Mouse (Mus musculus) kidney, adult 2 months (tissue): ENCODE measurements around the gene Mapkapk5. TPM values are rescaled to one million over a fixed set of nuclear protein-coding genes. Genes with fewer than 3 reads are reported as not detected.

Experiments
- DNase-seq: peaks from one replicate; pipeline ENCODE4 v3.0.0; 2021
- H3K27ac ChIP-seq: fragments of 200-500 bp; 2 replicates; pipeline ENCODE4 v1.5.1; 2012; ENCODE audit warnings: low read depth, low read length, control low read depth, inconsistent platforms; ENCODE audit not compliant: insufficient read depth
- H3K27me3 ChIP-seq: fragments of 200-500 bp; replicated peaks from 2 replicates; pipeline ENCODE4 v1.6.1; 2012; ENCODE audit warnings: mild to moderate bottlenecking, moderate library complexity, low read length, inconsistent platforms; ENCODE audit not compliant: control insufficient read depth, insufficient read depth
- H3K36me3 ChIP-seq: fragments of 200-500 bp; 2 replicates; pipeline ENCODE4 v1.6.1; 2012; ENCODE audit warnings: mild to moderate bottlenecking, moderate library complexity, low read length, inconsistent platforms; ENCODE audit not compliant: control insufficient read depth, insufficient read depth
- H3K4me1 ChIP-seq: fragments of 200-500 bp; 2 replicates; pipeline ENCODE4 v1.6.1; 2011; ENCODE audit warnings: low read length; ENCODE audit not compliant: control insufficient read depth, insufficient read depth
- H3K4me3 ChIP-seq: fragments of 200-500 bp; 2 replicates; pipeline ENCODE4 v1.5.1; 2011; ENCODE audit warnings: mild to moderate bottlenecking, low read depth, low read length, control low read depth; ENCODE audit not compliant: insufficient read depth
- CTCF ChIP-seq: fragments of 200-500 bp; conservative IDR thresholded peaks from 2 replicates; pipeline ENCODE4 v1.5.1; 2011; ENCODE audit warnings: low read depth, mild to moderate bottlenecking, control low read depth, low read length, moderate library complexity, mixed read lengths; ENCODE audit not compliant: insufficient read depth, insufficient read length
- POLR2A ChIP-seq: fragments of 200-500 bp; IDR thresholded peaks from one replicate; pipeline ENCODE4 v1.6.1; 2011; ENCODE audit warnings: low read depth, low read length, control low read depth
- WGBS: fragments of 180-500 bp; shearing (Covaris S2); methylation state at CpG from one replicate; pipeline ENCODE4 v1.1.7; 2018; 5-methylcytosine and 5-hydroxymethylcytosine counted together
- polyA plus RNA-seq: library from polyadenylated mRNA; depleted of rRNA; stranded (reverse); fragments of >200 nt; gene quantifications from 2 replicates; pipeline ENCODE4 v1.2.3, GENCODE M21; 2012

Gene Mapkapk5
- polyA plus RNA-seq, 1 experiment = 36.6 TPM

DNA sequence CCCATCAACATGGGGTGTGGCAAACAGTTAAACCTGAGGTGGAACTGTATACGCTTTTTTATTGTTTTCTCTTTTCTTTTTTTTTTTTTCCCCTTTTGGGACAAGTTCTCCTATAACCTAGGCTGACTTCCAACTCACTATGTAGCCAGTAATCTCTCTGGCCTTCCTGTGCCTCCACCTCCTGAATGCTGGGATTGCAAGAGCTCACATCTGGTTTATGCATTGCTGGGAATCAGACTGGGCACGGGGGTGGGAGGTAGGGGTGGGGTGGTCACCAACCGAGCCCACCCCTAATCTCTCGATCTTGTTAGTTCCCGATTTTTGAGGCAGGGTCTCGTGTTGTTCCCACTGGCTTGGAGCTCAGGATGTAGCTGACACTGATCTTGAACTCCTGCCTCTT is 44.2 kb upstream of the Mapkapk5 start:
- TF ChIP-seq CTCF (no peak), POLR2A (no peak)
- H3K27me3 ChIP-seq = no peaks in the 10 kb centered on the region
- H3K36me3 ChIP-seq = no peaks in the 10 kb centered on the region
- no peak overlapping the region for H3K4me3 ChIP-seq
- no peak overlapping the region for H3K27ac ChIP-seq
- no peak for DNase-seq
- 89% methylated on average over 6 of the region's 6 CpGs for WGBS
- H3K4me1 ChIP-seq = peaks cover 20% of the 10 kb centered on the region

DNA sequence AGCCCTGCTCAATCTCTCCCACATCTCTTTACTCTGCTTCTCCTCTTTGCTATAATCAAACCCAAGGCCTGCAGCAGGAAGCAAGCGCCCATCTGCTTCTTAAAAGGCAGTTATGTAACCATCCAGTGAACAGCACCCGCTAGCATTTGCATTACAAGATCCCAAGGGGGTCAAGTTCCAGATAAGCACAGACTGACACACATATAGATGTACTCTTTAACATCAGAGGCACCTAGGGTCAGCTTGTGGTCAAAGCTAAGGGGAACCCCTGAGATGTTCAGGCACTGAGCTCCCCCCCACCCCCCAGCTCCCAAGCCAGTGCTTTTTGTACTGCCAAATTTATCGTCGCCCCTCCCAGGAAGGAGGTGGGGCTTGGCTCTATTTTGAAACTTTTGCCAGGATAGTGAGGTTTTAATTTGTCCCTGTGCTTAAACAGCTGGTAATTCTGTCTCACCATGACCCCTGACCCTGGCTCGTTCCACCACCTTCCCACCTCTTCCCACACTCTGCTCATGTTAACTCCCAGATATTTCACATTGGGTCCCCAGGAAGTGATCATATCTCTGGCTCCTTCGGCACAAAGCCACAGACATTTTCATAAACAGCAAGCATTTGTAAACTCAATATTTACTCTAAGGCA is 40.8 kb upstream of the Mapkapk5 start:
- no peaks in the 10 kb centered on the region for H3K36me3 ChIP-seq
- H3K4me1 ChIP-seq = peaks cover 15% of the 10 kb centered on the region
- H3K27me3 ChIP-seq = no peaks in the 10 kb centered on the region
- no peak overlapping the region for H3K4me3 ChIP-seq
- TF ChIP-seq POLR2A = no peak
- no peak for TF ChIP-seq CTCF
- DNase-seq = peak; percentile 68
- H3K27ac ChIP-seq = peak overlapping the region; percentile 14
- WGBS = 38% methylated on average over 6 of the region's 6 CpGs

DNA sequence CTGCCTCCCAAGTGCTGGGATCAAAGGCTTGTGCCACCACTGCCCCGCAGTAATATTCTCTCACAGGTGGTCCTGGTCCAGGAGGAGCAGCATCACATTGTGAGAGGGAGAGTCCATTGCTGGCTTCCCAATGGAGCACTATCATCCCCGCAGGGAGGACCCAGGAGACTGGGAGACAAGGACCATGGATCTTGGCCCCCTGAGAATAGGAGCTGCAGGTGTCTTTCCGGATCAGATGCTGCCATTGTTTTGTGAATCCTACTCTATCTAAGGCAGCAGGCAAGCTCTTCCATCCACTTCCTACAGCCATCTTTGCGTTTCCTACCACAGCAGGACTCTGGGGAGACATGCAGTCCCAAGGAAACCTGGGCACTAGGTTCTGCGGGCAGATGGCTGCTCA is 40.0 kb upstream of the Mapkapk5 start:
- H3K27me3 ChIP-seq = no peaks in the 10 kb centered on the region
- peak overlapping the region; percentile 10; the same call in 1 of the 2 replicates for H3K27ac ChIP-seq
- DNase-seq = no peak
- WGBS = 90% methylated on average over 5 of the region's 5 CpGs
- peaks cover 13% of the 10 kb centered on the region for H3K4me1 ChIP-seq
- TF ChIP-seq CTCF (no peak), POLR2A (no peak)
- H3K4me3 ChIP-seq = no peak overlapping the region
- H3K36me3 ChIP-seq = no peaks in the 10 kb centered on the region

DNA sequence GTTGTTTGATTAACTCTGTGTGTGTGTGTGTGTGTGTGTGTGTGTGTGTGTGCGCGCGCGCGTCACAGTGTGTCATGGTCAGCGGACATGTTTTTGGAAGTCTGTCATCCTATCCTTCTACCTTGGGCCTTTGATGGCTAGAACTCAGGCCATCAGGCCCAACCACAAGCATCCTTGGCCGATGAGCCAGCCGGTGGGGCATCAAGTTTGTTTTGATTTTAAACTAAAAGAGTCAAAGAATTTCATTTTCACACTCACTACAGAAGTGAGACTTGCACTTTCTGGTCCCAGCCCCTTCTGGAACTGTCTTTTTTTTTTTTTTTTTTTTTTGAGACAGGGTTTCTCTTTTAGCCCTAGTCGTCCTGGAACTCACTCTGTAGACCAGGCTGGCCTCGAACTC is 39.3 kb upstream of the Mapkapk5 start:
- WGBS = 94% methylated on average over 10 of the region's 10 CpGs
- Histone ChIP-seq H3K36me3 (peaks cover 2% of the 10 kb centered on the region; the same call in 1 of the 2 replicates), H3K27ac (no peak overlapping the region), H3K27me3 (no peaks in the 10 kb centered on the region), H3K4me3 (no peak overlapping the region), H3K4me1 (peaks cover 13% of the 10 kb centered on the region)
- no peak for DNase-seq
- TF ChIP-seq CTCF = no peak
- TF ChIP-seq POLR2A = no peak

DNA sequence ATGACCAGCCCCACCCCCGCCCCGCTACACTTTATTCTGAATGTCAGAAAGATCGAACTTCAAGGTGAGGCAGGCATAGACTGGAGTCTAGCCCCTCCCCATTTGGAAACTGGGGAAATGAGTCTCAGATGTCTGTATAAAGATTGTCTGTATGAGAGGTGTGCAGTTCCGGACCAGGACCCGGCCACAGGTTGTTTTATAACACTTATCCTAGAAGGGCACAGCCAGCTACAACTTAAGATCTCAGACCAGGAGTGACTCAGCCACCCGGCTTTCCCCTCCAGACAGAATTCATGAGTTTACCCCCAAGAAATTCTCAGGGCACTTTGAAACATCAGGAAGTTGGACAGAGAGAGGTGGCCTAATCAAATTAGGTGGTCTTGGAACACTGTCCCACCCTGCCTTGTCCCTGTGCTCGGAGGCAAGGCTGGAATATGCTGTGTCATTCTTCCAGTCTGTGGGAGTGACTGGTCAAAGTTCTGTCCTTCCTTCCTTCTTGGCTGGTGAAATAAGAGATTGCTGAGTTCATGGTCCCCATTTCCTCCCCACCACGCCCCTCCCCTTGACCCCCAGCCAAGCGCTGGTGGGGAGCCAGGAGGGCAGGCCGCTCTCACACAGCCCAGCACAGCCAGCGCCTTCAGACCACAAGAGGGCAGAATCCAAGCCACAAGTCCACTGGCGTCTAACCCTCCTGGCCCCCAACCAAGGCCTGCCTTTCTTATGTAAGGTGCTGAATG is 38.2 kb upstream of the Mapkapk5 start:
- DNase-seq = peak; percentile 99
- H3K4me3 ChIP-seq = peak overlapping the region; percentile 3; the same call in 1 of the 2 replicates
- H3K27me3 ChIP-seq = no peaks in the 10 kb centered on the region
- peak overlapping the region; percentile 94 for H3K27ac ChIP-seq
- peaks cover 2% of the 10 kb centered on the region; the same call in 1 of the 2 replicates for H3K36me3 ChIP-seq
- TF ChIP-seq CTCF (peak; percentile 83), POLR2A (no peak)
- peaks cover 13% of the 10 kb centered on the region for H3K4me1 ChIP-seq
- WGBS = 22% methylated on average over 12 of the region's 12 CpGs

DNA sequence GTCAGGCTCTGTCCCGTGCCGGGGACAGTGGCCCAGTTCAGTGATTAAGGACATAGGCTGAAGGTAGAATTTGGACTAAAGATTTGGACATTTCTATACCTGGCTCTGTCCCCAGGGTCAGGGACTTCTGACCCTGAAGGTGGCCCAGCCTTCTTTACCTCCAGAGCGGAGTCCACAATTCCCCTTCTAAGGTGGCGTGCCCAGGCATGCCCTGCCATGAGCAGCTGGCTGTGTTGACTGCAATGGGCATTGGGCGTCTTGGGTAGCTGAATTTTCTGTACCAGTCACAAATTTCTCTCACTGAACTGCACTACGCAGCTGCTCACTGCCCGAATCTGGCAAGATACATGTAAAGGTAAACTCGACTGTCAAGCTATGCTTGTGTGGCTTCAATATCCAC is 36.2 kb upstream of the Mapkapk5 start:
- TF ChIP-seq CTCF = no peak
- no peak for TF ChIP-seq POLR2A
- 80% methylated on average over 8 of the region's 8 CpGs for WGBS
- no peak overlapping the region for H3K27ac ChIP-seq
- no peak for DNase-seq
- H3K36me3 ChIP-seq = peaks cover 2% of the 10 kb centered on the region; the same call in 1 of the 2 replicates
- peaks cover 13% of the 10 kb centered on the region for H3K4me1 ChIP-seq
- H3K4me3 ChIP-seq = no peak overlapping the region
- no peaks in the 10 kb centered on the region for H3K27me3 ChIP-seq

DNA sequence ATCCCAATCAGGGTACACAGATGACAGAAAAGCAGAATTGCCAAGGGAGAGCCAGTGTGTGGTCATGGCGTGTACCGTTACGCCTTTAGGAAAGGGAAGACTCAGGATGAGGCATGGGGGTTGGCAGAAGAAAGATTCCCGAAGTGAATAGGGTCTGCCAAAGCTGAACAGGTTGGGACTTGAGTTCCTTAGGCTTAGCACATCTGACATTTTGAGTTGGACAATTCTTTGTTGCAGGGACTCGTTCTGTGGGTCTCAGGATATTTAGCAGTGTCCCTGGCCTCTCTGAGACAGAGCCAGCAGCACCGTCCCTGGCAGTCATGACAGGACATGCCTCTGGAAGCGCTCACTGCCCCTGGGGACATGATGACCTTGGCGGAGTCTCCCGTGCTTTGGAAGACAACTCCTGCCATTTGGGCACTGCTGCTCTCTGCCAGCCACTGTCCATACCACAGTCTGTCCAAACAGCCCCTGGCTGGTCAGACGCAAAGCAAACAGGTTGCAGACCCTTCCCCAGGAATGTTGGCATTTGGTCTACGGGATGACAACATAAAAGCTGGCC is 31.3 kb upstream of the Mapkapk5 start:
- TF ChIP-seq POLR2A = no peak
- no peak for TF ChIP-seq CTCF
- Histone ChIP-seq H3K36me3 (peaks cover 2% of the 10 kb centered on the region; the same call in 1 of the 2 replicates), H3K27me3 (no peaks in the 10 kb centered on the region), H3K4me3 (no peak overlapping the region), H3K4me1 (no peaks in the 10 kb centered on the region), H3K27ac (no peak overlapping the region)
- no peak for DNase-seq
- 73% methylated on average over 11 of the region's 11 CpGs for WGBS
